Mouse (Mus musculus) lung, embryonic 16.5 days (tissue): Measurements from ENCODE around the gene Dop1a. TPM values are rescaled to one million over a fixed set of nuclear protein-coding genes. Genes with fewer than 3 reads are reported as not detected.

Experiments used
- ATAC-seq: fragments of 200-750 bp; cut with Nextera tagmentation; 2 replicates; pipeline ENCODE4 v1.8.0; 2017; ENCODE audit warnings: low read depth, mild to moderate bottlenecking, moderate library complexity
- H3K27ac ChIP-seq: fragments of 300-500 bp; sonication (generic); 2 replicates; pipeline ENCODE4 v1.5.1; 2014; ENCODE audit warnings: mild to moderate bottlenecking, control low read depth, low read length
- H3K27me3 ChIP-seq: fragments of 300-500 bp; sonication (generic); 2 replicates; pipeline ENCODE4 v1.6.1; 2014; ENCODE audit warnings: low read depth, low read length, mixed read lengths; ENCODE audit not compliant: control insufficient read depth, insufficient read depth
- H3K36me3 ChIP-seq: fragments of 300-500 bp; sonication (generic); 2 replicates; pipeline ENCODE4 v1.6.1; 2014; ENCODE audit warnings: low read length; ENCODE audit not compliant: control insufficient read depth, insufficient read depth
- H3K4me1 ChIP-seq: fragments of 300-500 bp; sonication (generic); replicated peaks from 2 replicates; pipeline ENCODE4 v1.6.1; 2014; ENCODE audit warnings: low read length, mixed read lengths; ENCODE audit not compliant: control insufficient read depth, insufficient read depth
- H3K4me2 ChIP-seq: fragments of 300-500 bp; sonication (generic); 2 replicates; pipeline ENCODE4 v1.6.1; 2014; ENCODE audit warnings: low read depth, low read length, control low read depth
- H3K4me3 ChIP-seq: fragments of 300-500 bp; sonication (generic); 2 replicates; pipeline ENCODE4 v1.5.1; 2014; ENCODE audit warnings: mild to moderate bottlenecking, low read length, control low read depth
- H3K9ac ChIP-seq: fragments of 300-500 bp; sonication (generic); 2 replicates; pipeline ENCODE4 v1.6.1; 2014; ENCODE audit warnings: low read length, control low read depth
- H3K9me3 ChIP-seq: fragments of 300-500 bp; sonication (generic); 2 replicates; pipeline ENCODE4 v1.6.1; 2016; ENCODE audit warnings: low read length; ENCODE audit not compliant: control insufficient read depth
- WGBS: fragments of 180-500 bp; shearing (Covaris S2); extraction: QIAGEN DNeasy Blood & Tissue Kit; methylation state at CpG from one replicate; pipeline ENCODE4 v1.1.7; 2014; 5-methylcytosine and 5-hydroxymethylcytosine counted together
- polyA plus RNA-seq: library from polyadenylated mRNA; unstranded; fragments of >200 nt; fragmentation: Nextera tagmentation; extraction: Ambion mirVana; gene quantifications from 2 replicates; pipeline ENCODE4 v1.2.1, GENCODE M21; 2015

The Dop1a gene
- polyA plus RNA-seq, result 12.1 and 16.0 TPM in 2 replicates

- ATAC-seq, result peak; percentile 96
- under 1% methylated on average over 79 of the region's 93 CpGs for WGBS
- no peaks in the 10 kb centered on the region for H3K9me3 ChIP-seq
- peak within 1 kb of the TSS; percentile 78 for H3K27ac ChIP-seq
- H3K4me3 ChIP-seq, result peak within 1 kb of the TSS; percentile 75
- H3K9ac ChIP-seq, result peak within 1 kb of the TSS; percentile 85
- no peaks in the 10 kb centered on the region for H3K36me3 ChIP-seq
- H3K4me2 ChIP-seq, result peak within 1 kb of the TSS; percentile 80
- peaks cover 10% of the 10 kb centered on the region; the same call in 1 of the 2 replicates for H3K4me1 ChIP-seq
- H3K27me3 ChIP-seq, result no peaks in the 10 kb centered on the region
These were observed at the start of gene Dop1a for GRCm38 (mm10) chr9:86466990-86467870. Gene Dop1a, plus strand, starts transcription at chr9:86467154.

- Histone ChIP-seq H3K4me2 (no peak overlapping the region), H3K27me3 (no peaks in the 10 kb centered on the region), H3K36me3 (no peaks in the 10 kb centered on the region), H3K4me3 (no peak overlapping the region), H3K27ac (no peak overlapping the region), H3K9me3 (no peaks in the 10 kb centered on the region), H3K4me1 (no peaks in the 10 kb centered on the region), H3K9ac (no peak overlapping the region)
- WGBS, result 91% methylated on average over 1 of the region's 1 CpGs
- no peak for ATAC-seq
These were observed 49.0 kb upstream of the Dop1a start for GRCm38 (mm10) chr9:86417971-86418370.

- Histone ChIP-seq H3K4me3 (no peak overlapping the region), H3K27ac (no peak overlapping the region), H3K36me3 (no peaks in the 10 kb centered on the region), H3K4me2 (no peak overlapping the region), H3K4me1 (no peaks in the 10 kb centered on the region), H3K27me3 (no peaks in the 10 kb centered on the region), H3K9ac (no peak overlapping the region), H3K9me3 (no peaks in the 10 kb centered on the region)
- ATAC-seq, result no peak
- WGBS, result 81% methylated on average over 6 of the region's 6 CpGs
These were observed 47.6 kb upstream of the Dop1a start for GRCm38 (mm10) chr9:86419366-86419765.

GRCm38 (mm10) chr9:86423331-86423730 lies 43.6 kb upstream of the Dop1a start:
- Histone ChIP-seq H3K4me3 (no peak overlapping the region), H3K27ac (no peak overlapping the region), H3K27me3 (no peaks in the 10 kb centered on the region), H3K36me3 (no peaks in the 10 kb centered on the region), H3K9ac (no peak overlapping the region), H3K9me3 (no peaks in the 10 kb centered on the region), H3K4me1 (no peaks in the 10 kb centered on the region), H3K4me2 (no peak overlapping the region)
- 73% methylated on average over 4 of the region's 4 CpGs for WGBS
- no peak for ATAC-seq

- Histone ChIP-seq H3K4me3 (no peak overlapping the region), H3K4me1 (no peaks in the 10 kb centered on the region)
- WGBS, result 73% methylated on average over 3 of the region's 3 CpGs
These were observed 31.4 kb upstream of the Dop1a start for GRCm38 (mm10) chr9:86435510-86435909.

GRCm38 (mm10) chr9:86436608-86437007 lies 30.3 kb upstream of the Dop1a start:
- H3K27me3 ChIP-seq, result no peaks in the 10 kb centered on the region
- 97% methylated on average over 8 of the region's 8 CpGs for WGBS

More at GRCm38 (mm10) chr9:86435510-86435909, 31.4 kb upstream of the Dop1a start:
- no peak for ATAC-seq
- Histone ChIP-seq H3K27ac (no peak overlapping the region), H3K27me3 (no peaks in the 10 kb centered on the region), H3K36me3 (no peaks in the 10 kb centered on the region), H3K9me3 (no peaks in the 10 kb centered on the region), H3K9ac (no peak overlapping the region), H3K4me2 (no peak overlapping the region)

GRCm38 (mm10) chr9:86438337-86439009 lies 28.5 kb upstream of the Dop1a start:
- WGBS, result 44% methylated on average over 11 of the region's 11 CpGs
- Histone ChIP-seq H3K36me3 (no peaks in the 10 kb centered on the region), H3K4me1 (no peaks in the 10 kb centered on the region), H3K27me3 (no peaks in the 10 kb centered on the region), H3K4me3 (no peak overlapping the region), H3K9me3 (no peaks in the 10 kb centered on the region), H3K27ac (no peak overlapping the region), H3K4me2 (peak overlapping the region; percentile 21), H3K9ac (no peak overlapping the region)
- no peak for ATAC-seq

More at GRCm38 (mm10) chr9:86436608-86437007, 30.3 kb upstream of the Dop1a start:
- Histone ChIP-seq H3K27ac (no peak overlapping the region), H3K4me3 (no peak overlapping the region), H3K9ac (no peak overlapping the region), H3K4me2 (no peak overlapping the region), H3K4me1 (no peaks in the 10 kb centered on the region), H3K9me3 (no peaks in the 10 kb centered on the region), H3K36me3 (no peaks in the 10 kb centered on the region)
- ATAC-seq, result no peak

- no peaks in the 10 kb centered on the region for H3K9me3 ChIP-seq
- no peak overlapping the region for H3K9ac ChIP-seq
- H3K4me2 ChIP-seq, result no peak overlapping the region
- no peak overlapping the region for H3K27ac ChIP-seq
- 54% methylated on average over 4 of the region's 4 CpGs for WGBS
- H3K4me3 ChIP-seq, result no peak overlapping the region
- H3K4me1 ChIP-seq, result no peaks in the 10 kb centered on the region
- no peak for ATAC-seq
- no peaks in the 10 kb centered on the region for H3K36me3 ChIP-seq
- no peaks in the 10 kb centered on the region for H3K27me3 ChIP-seq
These were observed 24.7 kb upstream of the Dop1a start for GRCm38 (mm10) chr9:86442248-86442647.

- Histone ChIP-seq H3K27ac (no peak overlapping the region), H3K4me3 (no peak overlapping the region), H3K9ac (no peak overlapping the region), H3K4me1 (peaks cover 6% of the 10 kb centered on the region; the same call in 1 of the 2 replicates), H3K36me3 (no peaks in the 10 kb centered on the region), H3K27me3 (no peaks in the 10 kb centered on the region), H3K9me3 (no peaks in the 10 kb centered on the region), H3K4me2 (no peak overlapping the region)
- WGBS, result 79% methylated on average over 7 of the region's 7 CpGs
- no peak for ATAC-seq
These were observed 20.1 kb upstream of the Dop1a start for GRCm38 (mm10) chr9:86446847-86447246.
